Mouse (Mus musculus) adrenal gland, adult (tissue): ENCODE results near the gene Plekhj1.
A peak's percentile ranks its signal among the peaks of the same experiment; 100 is the strongest.

Experiments used
- DNase-seq, 2 experiments: peaks; one replicate each; pipeline ENCODE4 v3.0.0; 2022 to 2023; ENCODE audit warnings: low spot score in 1 of 2; ENCODE audit not compliant: inconsistent age in 2 of 2

Gene Plekhj1

DNA sequence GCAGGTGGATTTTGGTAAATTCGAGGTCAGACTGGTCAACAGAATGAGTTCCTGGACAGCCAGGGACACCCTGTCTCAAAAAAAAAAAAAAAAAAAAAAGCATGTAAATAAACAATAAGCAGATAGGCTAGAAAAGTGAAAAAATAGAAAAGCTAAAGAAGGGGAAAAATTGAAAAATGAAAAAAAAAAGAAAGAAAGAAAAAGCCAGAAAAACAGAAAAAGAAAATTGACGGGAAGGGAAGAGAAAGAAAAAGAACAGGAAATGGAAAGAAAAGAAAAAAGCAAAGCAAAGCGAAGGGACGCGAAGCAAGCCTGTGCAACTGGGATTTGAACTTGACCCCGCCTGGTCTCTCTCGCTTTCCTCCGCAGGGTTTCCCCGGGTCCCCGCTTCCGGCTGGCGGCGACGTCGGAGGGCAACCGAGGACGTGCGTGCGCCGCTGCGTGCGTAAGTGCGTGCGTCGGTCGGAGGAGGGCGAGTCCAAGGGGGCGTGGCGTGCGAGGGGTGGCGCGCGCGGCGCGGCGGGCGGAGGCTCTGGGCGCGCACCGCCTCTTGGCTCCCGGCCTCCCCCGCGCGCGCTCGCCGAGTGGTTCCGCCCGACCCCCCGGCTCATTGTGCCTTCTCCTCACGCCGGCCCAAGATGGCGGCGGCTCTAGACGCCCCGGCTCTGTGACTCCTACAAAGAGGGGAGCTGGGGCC, 43.7 kb downstream of the Plekhj1 start, which contains the start of gene Dot1l:
Gene Dot1l, plus strand, starts transcription at position 613 of the 697 bp plus-strand sequence.
- DNase-seq: peak; percentile 99

- peak; percentile 83 to 95 for DNase-seq
Observed at GRCm38 (mm10) chr10:80752079-80752625, 46.3 kb downstream of the Plekhj1 start.

DNA sequence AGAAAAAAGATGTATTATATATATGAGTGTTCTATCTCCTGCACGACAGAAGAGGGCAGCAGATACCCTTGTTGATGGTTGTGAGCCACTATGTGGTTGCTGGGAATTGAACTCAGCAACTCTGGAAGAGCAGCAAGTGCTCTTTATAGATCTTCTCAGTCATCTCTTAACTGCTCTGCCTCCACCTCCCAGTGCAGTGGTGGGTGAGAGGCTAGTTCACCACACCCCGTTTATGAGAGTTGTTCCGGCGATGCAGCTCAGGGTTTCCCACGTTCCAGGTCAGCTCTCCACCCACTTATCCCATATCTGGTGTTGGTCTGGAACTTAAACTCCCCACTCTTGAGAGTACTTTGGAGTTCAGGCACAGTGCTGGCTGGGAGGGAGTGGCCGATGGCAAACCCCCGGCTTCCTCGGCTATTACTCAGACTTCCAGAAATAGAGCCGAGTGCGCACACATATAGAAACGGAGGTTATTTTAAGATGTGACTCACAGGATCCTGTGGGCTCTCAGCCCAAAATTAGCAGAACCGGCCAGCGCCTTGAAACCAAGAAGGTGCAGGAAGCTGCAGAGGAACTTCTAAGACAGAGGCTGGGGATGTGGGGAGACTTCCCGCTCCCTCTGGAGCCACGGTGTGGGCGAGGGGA, 47.1 kb downstream of the Plekhj1 start:
- peak; percentile 82 to 92 for DNase-seq

- peak; percentile 55 to 85 for DNase-seq
Observed at GRCm38 (mm10) chr10:80748609-80749008, 49.8 kb downstream of the Plekhj1 start.

DNA sequence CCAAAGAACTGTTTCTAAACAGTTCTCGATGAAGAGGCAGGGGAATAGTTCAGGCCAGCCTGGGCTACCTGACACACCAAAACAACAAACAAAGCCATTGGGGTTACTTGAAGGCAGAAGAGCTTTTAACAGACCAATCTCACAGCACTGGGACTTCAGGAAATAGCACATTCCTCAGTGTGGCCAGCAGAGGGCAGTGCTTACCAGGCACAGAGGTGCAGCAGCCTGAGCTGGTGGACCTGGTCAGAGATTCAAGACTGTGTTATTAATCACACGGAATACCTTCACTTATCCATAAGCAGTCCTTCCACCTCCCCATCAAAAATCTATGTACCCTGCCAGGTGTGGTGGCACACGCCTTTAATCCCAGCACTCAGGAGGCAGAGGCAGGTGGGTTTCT, 51.0 kb downstream of the Plekhj1 start:
- peak; percentile 80 to 92 for DNase-seq
